21 mouse cellular contexts compared by ENCODE assay signal in the genomic region with DNA sequence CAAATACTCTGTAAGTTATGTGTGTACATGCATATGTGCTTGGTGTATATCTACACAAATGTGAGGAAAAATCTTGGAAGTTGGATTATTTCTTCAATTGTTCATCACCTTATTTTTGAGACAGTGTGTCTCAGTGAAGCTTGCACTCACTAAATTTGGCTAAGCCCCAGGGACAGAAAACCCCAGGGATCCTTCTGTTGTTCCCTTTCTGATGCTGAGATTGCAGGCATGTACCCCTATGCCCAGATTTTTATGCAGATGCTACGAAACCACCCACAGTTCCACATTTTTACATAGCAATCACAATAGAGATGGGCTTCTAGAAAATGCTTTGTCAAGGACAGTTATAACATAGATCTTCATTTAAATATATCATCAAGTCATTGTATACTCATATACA.
"Had no signal": no experiment of that assay in that cellular context is flagged by ENCODE, and none has a peak within 500 bp of the region (broad histone marks: within the 10 kb centered on the region; RNA-seq: fewer than 3 reads in every experiment).

No protein-coding gene starts in this region.

- H3K27ac ChIP-seq: kidney, postnatal 0 days; limb, embryonic 12.5 days; limb, embryonic 15.5 days; liver, embryonic 14.5 days; stomach, embryonic 15.5 days had no signal

- DNase-seq: kidney, adult 18-20 months; kidney, postnatal 25 days; left cerebral cortex, postnatal 4 days; liver, postnatal 0 days; lung, embryonic 14.5 days; lung, postnatal 14 days; lung, postnatal 4 days; midbrain, embryonic 14.5 days; retina, postnatal 1 day; right cerebral cortex, postnatal 25 days; spleen, adult 18-20 months; thymus, postnatal 25 days had no signal

- ATAC-seq: inflammation-experienced regulatory T-cells, adult 6 months; intestine, embryonic 16.5 days; liver, postnatal 0 days had no signal

- H3K4me3 ChIP-seq: limb, embryonic 12.5 days; limb, embryonic 15.5 days; stomach, embryonic 15.5 days had no signal

- H3K9me3 ChIP-seq: limb, embryonic 12.5 days; limb, embryonic 15.5 days; stomach, embryonic 15.5 days had no signal

- H3K4me1 ChIP-seq: limb, embryonic 12.5 days; limb, embryonic 15.5 days; stomach, embryonic 15.5 days had no signal

- H3K9ac ChIP-seq: limb, embryonic 12.5 days; limb, embryonic 15.5 days; liver, embryonic 14.5 days; liver, postnatal 0 days; lung, embryonic 14.5 days; stomach, embryonic 15.5 days had no signal

- H3K4me2 ChIP-seq: limb, embryonic 12.5 days; limb, embryonic 15.5 days; liver, embryonic 11.5 days; lung, embryonic 14.5 days; midbrain, embryonic 11.5 days; stomach, embryonic 15.5 days had no signal

- H3K27me3 ChIP-seq: limb, embryonic 12.5 days; limb, embryonic 15.5 days; stomach, embryonic 15.5 days had no signal

- H3K36me3 ChIP-seq: limb, embryonic 12.5 days; limb, embryonic 15.5 days; stomach, embryonic 15.5 days had no signal
